Mouse (Mus musculus) gastrocnemius, postnatal 4 days (tissue): Measurements from ENCODE around the gene Spns3. TPM values are rescaled to one million over a fixed set of nuclear protein-coding genes. Genes with fewer than 3 reads are reported as not detected.
A peak's percentile ranks its signal among the peaks of the same experiment; 100 is the strongest.

ENCODE experiments used
- DNase-seq, 2 experiments: peaks; one replicate each; pipeline ENCODE4 v3.0.0; 2021 to 2022; ENCODE audit warnings: low spot score in 2 of 2, mixed read lengths in 2 of 2
- total RNA-seq, 2 experiments: library from RNA; stranded (reverse); gene quantifications; 2 replicates each; pipeline ENCODE4 v1.2.3; 2021

Gene Spns3
- total RNA-seq, 2 experiments from 2014 or later, result 0.16 to 0.17 TPM

- DNase-seq, result no peak
Measured at GRCm38 (mm10) chr11:72487171-72487570, 63.1 kb downstream of the Spns3 start.

- no peak for DNase-seq
Measured at GRCm38 (mm10) chr11:72485960-72486359, 64.3 kb downstream of the Spns3 start.

- DNase-seq, result no peak
Measured at GRCm38 (mm10) chr11:72485157-72485556, 65.1 kb downstream of the Spns3 start.

- no peak for DNase-seq
Measured at GRCm38 (mm10) chr11:72484549-72484948, 65.8 kb downstream of the Spns3 start.

GRCm38 (mm10) chr11:72481952-72482351 lies 68.4 kb downstream of the Spns3 start:
- DNase-seq, result no peak

- no peak for DNase-seq
Measured at GRCm38 (mm10) chr11:72481313-72481712, 69.0 kb downstream of the Spns3 start.

GRCm38 (mm10) chr11:72479499-72479898 lies 70.8 kb downstream of the Spns3 start:
- DNase-seq, result no peak

- DNase-seq, result no peak
Measured at GRCm38 (mm10) chr11:72478228-72478627, 72.1 kb downstream of the Spns3 start.

- DNase-seq, result no peak
Measured at GRCm38 (mm10) chr11:72477653-72478052, 72.7 kb downstream of the Spns3 start.

GRCm38 (mm10) chr11:72477182-72477581 lies 73.1 kb downstream of the Spns3 start:
- DNase-seq, result no peak

- DNase-seq, result no peak
Measured at GRCm38 (mm10) chr11:72476074-72476625, 74.2 kb downstream of the Spns3 start.

GRCm38 (mm10) chr11:72475408-72475807 lies 74.9 kb downstream of the Spns3 start:
- DNase-seq, result no peak

- DNase-seq, result no peak
Measured at GRCm38 (mm10) chr11:72474926-72475325, 75.4 kb downstream of the Spns3 start.

GRCm38 (mm10) chr11:72473540-72473939 lies 76.8 kb downstream of the Spns3 start:
- no peak for DNase-seq

- DNase-seq, result no peak
Measured at GRCm38 (mm10) chr11:72471381-72471780, 78.9 kb downstream of the Spns3 start.

GRCm38 (mm10) chr11:72470004-72470403 lies 80.3 kb downstream of the Spns3 start:
- no peak for DNase-seq

GRCm38 (mm10) chr11:72469217-72469616 lies 81.1 kb downstream of the Spns3 start:
- peak in 1 of 2 experiments; percentile 42 for DNase-seq

GRCm38 (mm10) chr11:72468525-72468924 lies 81.8 kb downstream of the Spns3 start:
- DNase-seq, result no peak

GRCm38 (mm10) chr11:72466694-72467507 lies 83.4 kb downstream of the Spns3 start:
- DNase-seq, result no peak

- DNase-seq, result no peak
Measured at GRCm38 (mm10) chr11:72465978-72466693, 84.2 kb downstream of the Spns3 start.

- DNase-seq, result no peak
Measured at GRCm38 (mm10) chr11:72464821-72465220, 85.5 kb downstream of the Spns3 start.

GRCm38 (mm10) chr11:72461500-72461981 lies 88.8 kb downstream of the Spns3 start:
- DNase-seq, result no peak
